Mouse (Mus musculus): ENCODE measurements around the gene Grik5.

Gene Grik5

GRCm38 (mm10) chr7:25031528-25031927 lies 40.6 kb downstream of the Grik5 start:
- DNase-seq (ENCODE audit: low spot score), result no peak

GRCm38 (mm10) chr7:25030032-25030753 lies 42.0 kb downstream of the Grik5 start:
- peak; percentile 59 for DNase-seq (ENCODE audit: low spot score)

DNA sequence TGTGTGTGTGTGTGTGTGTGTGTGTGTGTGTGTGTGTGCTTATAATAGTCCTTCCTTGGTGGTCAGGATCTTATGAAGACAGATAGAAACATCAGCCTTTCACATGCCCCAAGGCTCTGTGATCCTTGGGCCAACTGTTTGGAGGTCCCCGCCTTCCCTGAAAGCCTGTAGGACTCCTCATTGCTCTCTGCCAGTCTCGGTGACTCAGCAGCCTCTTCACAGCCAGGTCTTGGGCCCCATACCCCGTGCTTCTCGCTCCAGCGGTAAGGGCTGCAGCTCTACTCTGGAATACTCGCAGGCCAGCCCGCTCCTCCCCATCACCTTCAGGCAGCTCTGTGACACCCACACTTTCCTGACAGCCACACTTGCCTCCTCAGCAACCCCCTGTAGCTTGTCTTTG lies 45.7 kb downstream of the Grik5 start:
- no peak for DNase-seq (ENCODE audit: low spot score)

GRCm38 (mm10) chr7:25025855-25026439 lies 46.2 kb downstream of the Grik5 start:
- DNase-seq (ENCODE audit: low spot score), result no peak

DNA sequence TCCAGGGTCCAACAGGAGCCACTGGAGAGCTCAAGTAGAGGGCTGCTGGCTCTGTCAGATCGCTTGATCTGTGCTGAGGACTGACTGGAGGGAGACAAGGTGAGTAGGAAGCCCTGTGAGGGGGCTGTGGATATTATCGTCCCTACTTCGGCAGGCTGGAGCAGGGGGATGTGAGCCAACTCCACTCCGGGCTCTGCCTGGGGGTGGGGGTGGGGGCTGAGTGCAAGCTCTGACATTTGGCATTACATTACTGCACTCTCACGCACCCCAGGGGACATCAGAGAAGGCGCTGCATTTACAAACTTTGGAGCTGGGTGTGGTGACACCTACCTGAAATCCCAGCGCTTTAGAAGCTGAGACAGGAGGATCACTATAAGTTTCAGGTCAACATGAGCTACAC lies 60.6 kb downstream of the Grik5 start:
- no peak for DNase-seq (ENCODE audit: low spot score)

DNA sequence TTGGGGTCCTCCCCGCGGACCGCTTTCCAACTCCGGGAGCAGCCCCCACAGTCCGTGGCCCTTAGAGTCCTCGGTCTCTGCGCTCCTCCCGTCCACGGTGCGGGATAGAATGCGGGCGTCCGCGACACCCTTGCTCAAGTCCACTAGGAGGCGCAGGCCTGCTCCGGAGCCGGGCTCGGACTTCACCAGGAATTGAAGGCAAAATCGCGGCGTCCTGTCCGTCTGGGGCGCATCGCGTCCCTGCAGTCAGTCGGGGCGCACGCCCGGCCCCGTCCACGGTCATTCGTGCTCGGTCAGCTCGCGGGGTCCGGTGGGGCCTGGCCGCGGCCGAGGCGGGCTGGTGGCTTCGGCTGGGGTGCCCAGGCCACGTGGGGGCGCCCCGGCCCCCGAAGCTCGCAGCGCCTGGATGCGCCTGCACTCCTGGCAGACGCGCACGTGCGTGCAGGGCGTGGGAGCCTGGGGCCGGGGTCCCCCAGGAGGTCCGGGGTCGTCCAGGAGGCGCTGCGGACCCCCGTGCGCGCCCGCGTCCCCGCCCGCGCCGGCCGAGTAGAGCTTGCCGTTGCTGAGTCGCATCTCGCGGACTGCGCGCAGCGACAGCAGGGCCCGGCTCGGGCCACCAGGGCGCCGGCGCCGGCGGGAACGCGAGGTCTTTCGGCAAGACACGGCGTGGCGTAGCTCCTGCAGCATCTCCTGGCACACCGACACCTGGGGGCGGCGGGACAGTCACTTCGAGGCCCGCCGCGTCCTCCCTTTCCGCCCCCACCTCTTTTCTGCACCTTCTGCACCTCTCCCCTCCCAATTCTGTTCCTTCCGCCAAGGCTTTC lies 61.8 kb downstream of the Grik5 start:
- DNase-seq (ENCODE audit: low spot score), result no peak

DNA sequence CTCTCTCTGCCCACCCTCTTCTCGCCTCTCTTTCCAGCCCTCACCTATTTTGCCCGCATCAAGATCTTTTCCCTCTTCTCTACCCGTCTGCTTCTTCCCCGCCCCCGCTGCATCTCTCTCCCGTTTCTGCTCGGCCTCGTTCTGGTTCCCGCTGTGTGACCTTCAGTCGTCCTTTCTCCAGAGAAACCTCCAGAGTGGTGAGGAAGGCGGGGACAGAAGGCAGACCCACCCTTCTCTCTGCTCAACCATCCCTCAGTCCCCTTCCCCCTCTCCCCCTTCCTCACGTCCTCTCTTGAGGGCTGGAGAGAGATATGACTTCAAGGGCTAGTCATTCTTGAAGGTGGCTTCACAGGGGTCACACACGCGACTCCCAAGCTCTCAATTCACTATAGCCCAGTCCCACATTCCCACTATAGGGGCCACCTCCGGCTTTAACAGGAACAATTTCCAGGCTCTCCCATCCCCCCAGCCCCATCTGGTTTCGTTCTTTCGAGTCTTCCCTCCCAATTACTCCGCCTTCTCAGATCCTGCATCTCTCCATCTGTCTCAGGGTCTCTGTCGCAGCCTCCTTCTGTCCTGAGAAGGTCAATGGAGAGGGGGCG lies 62.9 kb downstream of the Grik5 start:
- DNase-seq (ENCODE audit: low spot score), result no peak

DNA sequence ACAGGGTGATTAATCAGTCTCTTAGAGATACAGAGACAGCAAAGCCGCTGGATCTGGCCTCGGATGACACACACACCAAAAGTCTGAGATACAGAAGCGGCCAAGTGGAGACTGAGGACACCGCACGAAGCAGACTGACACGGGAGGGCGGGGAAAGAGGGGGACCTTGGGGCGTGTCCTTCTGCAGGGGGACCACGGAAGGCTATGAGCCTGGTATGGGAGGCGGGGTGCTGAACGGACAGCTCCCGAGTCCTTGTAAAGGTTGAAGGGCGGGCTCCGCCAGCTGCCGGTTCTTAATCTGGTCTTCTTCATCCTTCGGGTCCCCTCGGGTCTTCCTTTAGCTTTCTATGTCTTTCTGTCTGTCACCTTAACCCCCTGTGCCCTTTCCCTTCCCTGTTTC lies 63.5 kb downstream of the Grik5 start:
- peak; percentile 42 for DNase-seq (ENCODE audit: low spot score)

GRCm38 (mm10) chr7:25007609-25008374 lies 64.4 kb downstream of the Grik5 start:
- no peak for DNase-seq (ENCODE audit: low spot score)

- DNase-seq (ENCODE audit: low spot score), result no peak
These were observed 65.4 kb downstream of the Grik5 start for GRCm38 (mm10) chr7:25006586-25007364.

DNA sequence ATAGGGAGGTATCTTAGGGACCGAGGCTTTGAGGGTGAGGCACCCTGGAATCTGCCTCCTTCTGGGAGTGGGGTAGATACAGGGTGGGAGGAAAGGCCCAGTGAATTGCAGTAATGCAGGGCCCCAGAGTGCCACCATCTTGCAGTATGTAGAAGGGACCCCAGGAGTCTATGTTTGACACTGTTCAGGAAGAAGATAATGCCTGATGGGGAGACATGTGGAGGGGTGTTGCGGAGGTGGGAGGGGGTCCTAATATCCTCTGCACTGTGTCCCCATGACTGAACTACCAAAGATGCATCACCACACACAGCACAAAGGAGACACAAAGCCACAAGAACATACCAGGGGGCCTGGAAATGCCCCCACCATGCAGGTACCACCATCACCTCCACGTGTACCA lies 66.0 kb downstream of the Grik5 start:
- DNase-seq (ENCODE audit: low spot score), result no peak

DNA sequence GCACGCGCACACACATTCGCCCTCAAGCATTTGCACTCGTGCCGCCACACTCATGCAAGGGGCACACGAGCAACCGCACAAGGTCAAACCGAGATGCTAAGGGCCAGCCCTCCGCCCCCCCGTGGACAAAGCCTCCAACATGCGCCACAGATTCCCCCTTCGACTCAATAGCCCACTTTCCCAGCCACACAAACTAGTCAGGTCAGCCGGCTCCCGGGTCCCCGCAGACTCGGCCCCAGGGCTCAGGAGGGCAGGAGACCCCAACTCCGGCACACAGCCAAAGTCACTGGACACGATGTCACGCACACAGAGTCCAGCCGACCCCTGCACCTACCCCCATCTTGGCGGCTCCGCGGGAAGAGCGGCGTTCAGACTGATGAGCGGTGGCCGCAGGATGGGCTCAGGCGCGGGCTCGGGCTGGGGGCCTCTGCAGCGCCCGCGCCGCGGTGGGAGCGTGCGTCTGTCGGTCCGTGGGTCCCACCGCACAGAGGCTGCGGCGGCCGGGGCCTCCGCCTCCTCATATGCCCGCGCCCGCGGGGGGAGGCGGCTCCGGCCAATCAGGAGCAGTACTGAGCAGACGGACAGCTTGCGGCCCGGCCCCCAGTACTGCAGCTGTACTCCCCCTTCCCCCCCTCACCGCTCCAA lies 66.6 kb downstream of the Grik5 start, which contains the start of gene Atp1a3:
TSS of gene Atp1a3 (minus strand) at position 538 of the 645 bp plus-strand sequence.
- no peak for DNase-seq (ENCODE audit: low spot score)

- no peak for DNase-seq (ENCODE audit: low spot score)
These were observed 67.3 kb downstream of the Grik5 start for GRCm38 (mm10) chr7:25004806-25005205.

- no peak for DNase-seq (ENCODE audit: low spot score)
These were observed 68.2 kb downstream of the Grik5 start for GRCm38 (mm10) chr7:25003820-25004388.

GRCm38 (mm10) chr7:25003291-25003690 lies 68.9 kb downstream of the Grik5 start:
- no peak for DNase-seq (ENCODE audit: low spot score)

DNA sequence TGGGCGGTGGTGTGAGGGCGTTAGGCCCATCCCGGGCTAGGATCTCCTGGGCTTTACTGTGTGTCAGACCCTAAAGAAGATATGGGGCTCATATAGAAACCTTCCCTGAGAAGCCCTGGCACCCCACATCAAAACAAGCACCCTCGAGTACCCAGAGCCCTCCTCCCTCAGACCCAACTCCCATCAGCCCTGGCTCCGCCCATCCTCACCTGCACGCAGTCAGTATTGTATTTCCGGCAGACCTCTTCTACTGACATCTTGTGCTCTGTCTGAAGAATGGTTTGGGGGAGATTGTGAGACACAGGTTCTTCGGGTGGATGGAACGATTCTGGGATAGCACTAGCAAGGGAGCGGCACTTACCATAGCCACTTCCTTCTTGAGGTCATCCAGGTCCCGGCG lies 71.4 kb downstream of the Grik5 start:
- peak; percentile 77 for DNase-seq (ENCODE audit: low spot score)

GRCm38 (mm10) chr7:25000211-25000610 lies 71.9 kb downstream of the Grik5 start:
- DNase-seq (ENCODE audit: low spot score), result peak; percentile 56

DNA sequence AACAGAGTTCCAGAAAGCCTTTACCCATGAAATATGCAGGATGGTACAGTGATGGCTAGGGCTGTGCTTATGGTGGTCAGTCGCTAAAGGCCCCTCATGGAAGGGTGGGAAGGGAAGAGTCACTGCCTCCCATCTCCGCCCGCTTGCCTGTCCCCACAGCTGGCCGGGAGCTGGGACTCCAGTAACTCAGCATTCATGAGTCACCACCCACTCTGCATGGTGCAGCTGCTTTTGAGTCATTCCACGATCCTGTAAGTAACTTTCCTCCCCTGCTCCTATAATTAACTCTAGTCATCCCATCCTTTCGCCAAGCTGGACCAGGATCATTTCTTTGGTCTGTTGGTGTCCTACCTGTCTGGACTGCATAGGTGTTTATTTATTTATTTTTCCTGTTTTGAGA lies 79.1 kb downstream of the Grik5 start:
- DNase-seq (ENCODE audit: low spot score), result no peak

- DNase-seq (ENCODE audit: low spot score), result no peak
These were observed 81.7 kb downstream of the Grik5 start for GRCm38 (mm10) chr7:24990478-24990877.

DNA sequence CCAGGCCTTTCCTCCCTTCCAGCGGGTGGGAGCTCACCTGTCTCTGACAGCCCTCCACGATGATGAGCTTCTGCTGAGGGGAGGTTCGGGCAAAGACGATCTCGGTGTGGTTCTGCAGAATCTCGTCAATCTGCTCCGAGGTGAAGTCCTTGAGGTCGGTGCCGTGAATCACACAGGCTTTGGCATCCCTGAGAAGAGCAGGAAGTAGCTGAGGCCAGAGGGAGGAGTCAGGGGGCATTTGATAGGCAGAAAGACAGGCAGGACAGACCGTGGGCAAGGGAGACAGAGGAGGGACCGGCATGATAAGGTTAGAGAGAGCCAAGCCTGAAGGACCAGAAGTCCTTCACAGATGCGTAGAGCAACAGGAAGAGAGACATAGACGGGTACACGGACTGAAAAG lies 84.2 kb downstream of the Grik5 start:
- DNase-seq (ENCODE audit: low spot score), result no peak
